Mouse (Mus musculus) small intestine, adult 2 months (tissue): ENCODE data around the gene Inca1. TPM values are rescaled to one million over a fixed set of nuclear protein-coding genes. Genes with fewer than 3 reads are reported as not detected.

ENCODE experiments used
- H3K27ac ChIP-seq: fragments of 200-500 bp; 2 replicates; pipeline ENCODE4 v1.5.1; 2012; ENCODE audit warnings: low read depth, low read length, control low read depth, inconsistent platforms; ENCODE audit not compliant: insufficient read depth
- H3K27me3 ChIP-seq: fragments of 200-500 bp; 2 replicates; pipeline ENCODE4 v1.6.1; 2012; ENCODE audit warnings: mild to moderate bottlenecking, moderate library complexity, low read length, inconsistent platforms; ENCODE audit not compliant: control insufficient read depth, insufficient read depth
- H3K36me3 ChIP-seq: fragments of 200-500 bp; 2 replicates; pipeline ENCODE4 v1.6.1; 2012; ENCODE audit warnings: mild to moderate bottlenecking, low read length, control low read depth, inconsistent platforms; ENCODE audit not compliant: control insufficient read depth, insufficient read depth
- H3K4me1 ChIP-seq: fragments of 200-500 bp; 2 replicates; pipeline ENCODE4 v1.6.1; 2012; ENCODE audit warnings: low read length, inconsistent platforms, mixed read lengths; ENCODE audit not compliant: control insufficient read depth, insufficient read depth, insufficient read length
- H3K4me3 ChIP-seq: fragments of 200-500 bp; 2 replicates; pipeline ENCODE4 v1.5.1; 2012; ENCODE audit warnings: low read depth, mild to moderate bottlenecking, control low read depth, inconsistent platforms, low read length, moderate library complexity
- CTCF ChIP-seq: fragments of 200-500 bp; IDR thresholded peaks from 2 replicates; pipeline ENCODE4 v1.5.1; 2012; ENCODE audit warnings: low read depth, mild to moderate bottlenecking, control low read depth, inconsistent platforms, low read length, moderate library complexity, mixed read lengths; ENCODE audit not compliant: insufficient replicate concordance, insufficient read length; ENCODE audit errors: extremely low read depth
- POLR2A ChIP-seq: fragments of 200-500 bp; IDR thresholded peaks from 2 replicates; pipeline ENCODE4 v1.6.1; 2012; ENCODE audit warnings: low read depth, mild to moderate bottlenecking, control low read depth, inconsistent platforms, low read length, moderate library complexity
- WGBS: fragments of 180-500 bp; shearing (Covaris S2); methylation state at CpG from one replicate; pipeline ENCODE4 v1.1.7; 2018; 5-methylcytosine and 5-hydroxymethylcytosine counted together
- polyA plus RNA-seq: library from polyadenylated mRNA; depleted of rRNA; stranded (reverse); fragments of >200 nt; gene quantifications from 2 replicates; pipeline ENCODE4 v1.2.3, GENCODE M21; 2012

Gene Inca1
- polyA plus RNA-seq, 1 experiment, result 0.79 TPM

GRCm38 (mm10) chr11:70669582-70670345, 30.2 kb downstream of the Inca1 start:
- TF ChIP-seq POLR2A (no peak), CTCF (peak; percentile 43; the same call in 1 of the 2 replicates)
- H3K27ac ChIP-seq, result peak overlapping the region; percentile 96
- no peaks in the 10 kb centered on the region for H3K27me3 ChIP-seq
- 1% methylated on average over 31 of the region's 31 CpGs for WGBS
- peaks cover 34% of the 10 kb centered on the region for H3K36me3 ChIP-seq
- peaks cover 4% of the 10 kb centered on the region; the same call in 1 of the 2 replicates for H3K4me1 ChIP-seq
- H3K4me3 ChIP-seq, result peak overlapping the region; percentile 84

GRCm38 (mm10) chr11:70668771-70669505, 31.0 kb downstream of the Inca1 start, which contains the start of gene Spag7:
TSS of gene Spag7 (minus strand) at chr11:70669416.
- Histone ChIP-seq H3K4me3 (peak within 1 kb of the TSS; percentile 84), H3K27ac (peak within 1 kb of the TSS; percentile 96), H3K36me3 (peaks cover 34% of the 10 kb centered on the region), H3K27me3 (no peaks in the 10 kb centered on the region), H3K4me1 (peaks cover 4% of the 10 kb centered on the region; the same call in 1 of the 2 replicates)
- WGBS, result under 1% methylated on average over 44 of the region's 44 CpGs
- no peak for TF ChIP-seq CTCF
- peak; percentile 42 for TF ChIP-seq POLR2A

- Histone ChIP-seq H3K27ac (peak overlapping the region; percentile 90), H3K4me3 (peak overlapping the region; percentile 84), H3K4me1 (peaks cover 4% of the 10 kb centered on the region; the same call in 1 of the 2 replicates), H3K27me3 (no peaks in the 10 kb centered on the region), H3K36me3 (peaks cover 33% of the 10 kb centered on the region)
- under 1% methylated on average over 15 of the region's 15 CpGs for WGBS
- TF ChIP-seq CTCF (no peak), POLR2A (peak; percentile 36; the same call in 1 of the 2 replicates)
Measured at GRCm38 (mm10) chr11:70668335-70668770, 31.6 kb downstream of the Inca1 start.

GRCm38 (mm10) chr11:70667271-70668150, 32.4 kb downstream of the Inca1 start:
- no peak overlapping the region for H3K4me3 ChIP-seq
- no peak for TF ChIP-seq CTCF
- TF ChIP-seq POLR2A, result no peak
- peaks cover 4% of the 10 kb centered on the region; the same call in 1 of the 2 replicates for H3K4me1 ChIP-seq
- H3K27ac ChIP-seq, result peak overlapping the region; percentile 6; the same call in 1 of the 2 replicates
- H3K27me3 ChIP-seq, result no peaks in the 10 kb centered on the region
- peaks cover 37% of the 10 kb centered on the region for H3K36me3 ChIP-seq
- WGBS, result 59% methylated on average over 14 of the region's 14 CpGs

- no peak overlapping the region for H3K27ac ChIP-seq
- peaks cover 40% of the 10 kb centered on the region for H3K36me3 ChIP-seq
- H3K27me3 ChIP-seq, result no peaks in the 10 kb centered on the region
- H3K4me1 ChIP-seq, result peaks cover 4% of the 10 kb centered on the region; the same call in 1 of the 2 replicates
- no peak for TF ChIP-seq POLR2A
- no peak for TF ChIP-seq CTCF
- 96% methylated on average over 8 of the region's 8 CpGs for WGBS
- no peak overlapping the region for H3K4me3 ChIP-seq
Measured at GRCm38 (mm10) chr11:70666687-70667086, 33.3 kb downstream of the Inca1 start.

GRCm38 (mm10) chr11:70664741-70665140, 35.2 kb downstream of the Inca1 start:
- Histone ChIP-seq H3K36me3 (peaks cover 32% of the 10 kb centered on the region), H3K4me3 (no peak overlapping the region), H3K4me1 (peaks cover 4% of the 10 kb centered on the region; the same call in 1 of the 2 replicates), H3K27me3 (no peaks in the 10 kb centered on the region), H3K27ac (no peak overlapping the region)
- WGBS, result 96% methylated on average over 9 of the region's 9 CpGs
- TF ChIP-seq CTCF, result no peak
- TF ChIP-seq POLR2A, result no peak
